Mouse (Mus musculus) cerebral cortex, adult 2 months (tissue): ENCODE results near the gene Ttc23.

Experiments used
- WGBS: fragments of 180-500 bp; shearing (Covaris S2); methylation state at CpG from one replicate; pipeline ENCODE4 v1.1.7; 2018; 5-methylcytosine and 5-hydroxymethylcytosine counted together

The Ttc23 gene

GRCm38 (mm10) chr7:67747731-67748305 lies 100.6 kb downstream of the Ttc23 start:
- 84% methylated on average over 4 of the region's 4 CpGs for WGBS

- WGBS: 54% methylated on average over 4 of the region's 4 CpGs
Measured at GRCm38 (mm10) chr7:67749441-67750239, 102.4 kb downstream of the Ttc23 start.

GRCm38 (mm10) chr7:67754606-67755005 lies 107.4 kb downstream of the Ttc23 start:
- WGBS: 41% methylated on average over 11 of the region's 11 CpGs

GRCm38 (mm10) chr7:67755366-67755765 lies 108.2 kb downstream of the Ttc23 start:
- 88% methylated on average over 7 of the region's 7 CpGs for WGBS

- WGBS: 77% methylated on average over 5 of the region's 5 CpGs
Measured at GRCm38 (mm10) chr7:67756636-67757035, 109.4 kb downstream of the Ttc23 start.

- WGBS: under 1% methylated on average over 19 of the region's 19 CpGs
Measured at GRCm38 (mm10) chr7:67758506-67758857, 111.3 kb downstream of the Ttc23 start.

GRCm38 (mm10) chr7:67758858-67759628 lies 111.8 kb downstream of the Ttc23 start:
- under 1% methylated on average over 91 of the region's 92 CpGs for WGBS

GRCm38 (mm10) chr7:67759629-67759995 lies 112.4 kb downstream of the Ttc23 start, which contains the start of gene Synm:
Synm (minus strand) TSS chr7:67759742.
- under 1% methylated on average over 37 of the region's 37 CpGs for WGBS

- WGBS: 87% methylated on average over 3 of the region's 3 CpGs
Measured at GRCm38 (mm10) chr7:67763625-67764024, 116.4 kb downstream of the Ttc23 start.

- 85% methylated on average over 3 of the region's 3 CpGs for WGBS
Measured at GRCm38 (mm10) chr7:67768125-67768524, 120.9 kb downstream of the Ttc23 start.

GRCm38 (mm10) chr7:67769487-67769886 lies 122.3 kb downstream of the Ttc23 start:
- 90% methylated on average over 5 of the region's 5 CpGs for WGBS

- WGBS: 92% methylated on average over 9 of the region's 9 CpGs
Measured at GRCm38 (mm10) chr7:67772231-67772630, 125.0 kb downstream of the Ttc23 start.

- 82% methylated on average over 3 of the region's 3 CpGs for WGBS
Measured at GRCm38 (mm10) chr7:67775623-67776022, 128.4 kb downstream of the Ttc23 start.

GRCm38 (mm10) chr7:67776636-67777305 lies 129.6 kb downstream of the Ttc23 start:
- whole genome bisulfite sequencing: 42% methylated on average over 12 of the region's 12 CpGs

- 79% methylated on average over 2 of the region's 2 CpGs for WGBS
Measured at GRCm38 (mm10) chr7:67787861-67788260, 140.7 kb downstream of the Ttc23 start.

- 12% methylated on average over 10 of the region's 10 CpGs for WGBS
Measured at GRCm38 (mm10) chr7:67788713-67789112, 141.5 kb downstream of the Ttc23 start.

- 73% methylated on average over 7 of the region's 7 CpGs for WGBS
Measured at GRCm38 (mm10) chr7:67791256-67791655, 144.0 kb downstream of the Ttc23 start.

- 78% methylated on average over 7 of the region's 7 CpGs for WGBS
Measured at GRCm38 (mm10) chr7:67793449-67793848, 146.2 kb downstream of the Ttc23 start.

GRCm38 (mm10) chr7:67797065-67797464 lies 149.9 kb downstream of the Ttc23 start:
- 57% methylated on average over 8 of the region's 8 CpGs for WGBS

GRCm38 (mm10) chr7:67798476-67798875 lies 151.3 kb downstream of the Ttc23 start:
- WGBS: 91% methylated on average over 4 of the region's 4 CpGs

GRCm38 (mm10) chr7:67800547-67800946 lies 153.3 kb downstream of the Ttc23 start:
- WGBS: 96% methylated on average over 6 of the region's 6 CpGs

- WGBS: 82% methylated on average over 4 of the region's 4 CpGs
Measured at GRCm38 (mm10) chr7:67801022-67801421, 153.8 kb downstream of the Ttc23 start.
